Mouse (Mus musculus): Measurements from ENCODE around the gene P2rx5. TPM values are rescaled to one million over a fixed set of nuclear protein-coding genes. Genes with fewer than 3 reads are reported as not detected.

P2rx5 gene
- total RNA-seq, 2 experiments from 2014 or later, result 2.3 to 3.4 TPM

Other genes starting within 250 kb of the P2rx5 start
- 1 to 10 TPM; 4.3 to 5.7 TPM for gene Atp2a3, start 199.3 kb upstream of the P2rx5 start, total RNA-seq (2021)
- gene P2rx1, start 161.3 kb upstream of the P2rx5 start, total RNA-seq (2021), result under 1 TPM; 0.46 to 0.62 TPM
- gene Camkk1, start 141.4 kb upstream of the P2rx5 start, total RNA-seq (2021), result 100 to 1,000 TPM; 157 to 161 TPM
- 10 to 100 TPM; 10.3 to 10.9 TPM for gene Ncbp3, start 112.6 kb upstream of the P2rx5 start, total RNA-seq (2021)
- under 1 TPM; 0.15 to 0.18 TPM for gene Itgae, start 69.8 kb upstream of the P2rx5 start, total RNA-seq (2021)
- under 1 TPM; 0.23 to 0.32 TPM for gene Haspin, start 22.1 kb upstream of the P2rx5 start, total RNA-seq (2021)
- gene Emc6, start 16.6 kb downstream of the P2rx5 start, total RNA-seq (2021), result 10 to 100 TPM; 51.5 to 59.7 TPM
- 10 to 100 TPM; 10.9 to 11.2 TPM for gene Tax1bp3, start 16.7 kb downstream of the P2rx5 start, total RNA-seq (2021)
- gene Ctns, start 38.6 kb downstream of the P2rx5 start, total RNA-seq (2021), result 10 to 100 TPM; 21.2 to 24.8 TPM
- 1 to 10 TPM; 3.4 to 3.5 TPM for gene Shpk, start 39.0 kb downstream of the P2rx5 start, total RNA-seq (2021)
- gene Trpv1, start 73.9 kb downstream of the P2rx5 start, total RNA-seq (2021), result under 1 TPM in 1 of 2 experiments, not detected in 1; 0.17 TPM
- under 1 TPM; 0.25 to 0.38 TPM for gene Trpv3, start 107.0 kb downstream of the P2rx5 start, total RNA-seq (2021)
- 10 to 100 TPM; 11.9 to 14.4 TPM for gene Aspa, start 169.2 kb downstream of the P2rx5 start, total RNA-seq (2021)
- not detected for gene Gm49340, start 169.3 kb downstream of the P2rx5 start, total RNA-seq (2021)
- not detected for gene Spata22, start 169.3 kb downstream of the P2rx5 start, total RNA-seq (2021)
- not detected for gene Olfr20, start 190.4 kb downstream of the P2rx5 start, total RNA-seq (2021)
- not detected for gene Olfr376, start 210.8 kb downstream of the P2rx5 start, total RNA-seq (2021)
- gene Olfr1, start 239.2 kb downstream of the P2rx5 start, total RNA-seq (2021), result not detected

Measured in layer of hippocampus, postnatal 36 days (tissue).